Mouse (Mus musculus) hindbrain, embryonic 14.5 days (tissue): ENCODE results near the gene Surf6. TPM values are rescaled to one million over a fixed set of nuclear protein-coding genes. Genes with fewer than 3 reads are reported as not detected.
A peak's percentile ranks its signal among the peaks of the same experiment; 100 is the strongest.

Source experiments
- ATAC-seq: fragments of 200-750 bp; cut with Nextera tagmentation; 2 replicates; pipeline ENCODE4 v1.8.0; 2017; ENCODE audit warnings: moderate number of reproducible peaks, mild to moderate bottlenecking, moderate TSS enrichment, moderate library complexity; ENCODE audit not compliant: low FRiP score
- DNase-seq: peaks from one replicate; pipeline ENCODE4 v3.0.0-alpha.2; 2015; ENCODE audit warnings: low spot score
- H3K27ac ChIP-seq: fragments of 300-500 bp; sonication (generic); 2 replicates; pipeline ENCODE4 v1.5.1; 2014; ENCODE audit warnings: mild to moderate bottlenecking, moderate library complexity
- H3K27me3 ChIP-seq: fragments of 300-500 bp; sonication (generic); 2 replicates; pipeline ENCODE4 v1.6.1; 2014; ENCODE audit warnings: mild to moderate bottlenecking, low read length, mixed read lengths; ENCODE audit not compliant: control insufficient read depth, insufficient read depth
- H3K36me3 ChIP-seq: fragments of 300-500 bp; sonication (generic); replicated peaks from 2 replicates; pipeline ENCODE4 v1.6.1; 2014; ENCODE audit not compliant: control insufficient read depth, insufficient read depth
- H3K4me1 ChIP-seq: fragments of 300-500 bp; sonication (generic); replicated peaks from 2 replicates; pipeline ENCODE4 v1.6.1; 2014; ENCODE audit warnings: antibody characterized with exemption, low read length, mixed read lengths; ENCODE audit not compliant: control insufficient read depth, insufficient read depth
- H3K4me2 ChIP-seq: fragments of 300-500 bp; sonication (generic); replicated peaks from 2 replicates; pipeline ENCODE4 v1.6.1; 2014; ENCODE audit warnings: mild to moderate bottlenecking, moderate library complexity
- H3K4me3 ChIP-seq: fragments of 300-500 bp; sonication (generic); replicated peaks from 2 replicates; pipeline ENCODE4 v1.5.1; 2014; ENCODE audit warnings: mild to moderate bottlenecking, low read length
- H3K9ac ChIP-seq: fragments of 300-500 bp; sonication (generic); 2 replicates; pipeline ENCODE4 v1.6.1; 2014
- H3K9me3 ChIP-seq: fragments of 300-500 bp; sonication (generic); 2 replicates; pipeline ENCODE4 v1.6.1; 2016; ENCODE audit warnings: low read length; ENCODE audit not compliant: control insufficient read depth
- WGBS: fragments of 180-500 bp; shearing (Covaris S2); extraction: QIAGEN DNeasy Blood & Tissue Kit; methylation state at CpG from one replicate; pipeline ENCODE4 v1.1.7; 2014; 5-methylcytosine and 5-hydroxymethylcytosine counted together
- polyA plus RNA-seq: library from polyadenylated mRNA; unstranded; fragments of >200 nt; fragmentation: Nextera tagmentation; extraction: Ambion mirVana; gene quantifications from 2 replicates; pipeline ENCODE4 v1.2.1, GENCODE M21; 2014

Gene Surf6
- polyA plus RNA-seq, result 15.1 and 15.9 TPM in 2 replicates

- H3K27me3 ChIP-seq, result no peaks in the 10 kb centered on the region
- H3K4me2 ChIP-seq, result peak within 1 kb of the TSS; percentile 64
- H3K9me3 ChIP-seq, result no peaks in the 10 kb centered on the region
- H3K27ac ChIP-seq, result peak within 1 kb of the TSS; percentile 92
- ATAC-seq (peak; percentile 96), DNase-seq (peak; percentile 94)
- WGBS, result under 1% methylated on average over 41 of the region's 41 CpGs
- peaks cover 19% of the 10 kb centered on the region for H3K4me1 ChIP-seq
- peak within 1 kb of the TSS; percentile 64 for H3K4me3 ChIP-seq
- H3K9ac ChIP-seq, result peak within 1 kb of the TSS; percentile 77
- H3K36me3 ChIP-seq, result peaks cover 60% of the 10 kb centered on the region
Measured at GRCm38 (mm10) chr2:26902467-26903220, at the start of gene Surf6. Surf6 (minus strand) TSS chr2:26902879.

- Histone ChIP-seq H3K4me3 (no peak overlapping the region), H3K27ac (no peak overlapping the region), H3K9ac (no peak overlapping the region), H3K36me3 (peaks cover 70% of the 10 kb centered on the region), H3K4me1 (no peaks in the 10 kb centered on the region), H3K9me3 (no peaks in the 10 kb centered on the region), H3K4me2 (no peak overlapping the region), H3K27me3 (no peaks in the 10 kb centered on the region)
- DNase-seq, result no peak
- ATAC-seq, result no peak
- 96% methylated on average over 4 of the region's 4 CpGs for whole genome bisulfite sequencing
Measured at GRCm38 (mm10) chr2:26952193-26952592, 49.5 kb upstream of the Surf6 start.

GRCm38 (mm10) chr2:26951346-26951905 lies 48.7 kb upstream of the Surf6 start:
- H3K4me2 ChIP-seq, result no peak overlapping the region
- H3K36me3 ChIP-seq, result peaks cover 63% of the 10 kb centered on the region
- no peaks in the 10 kb centered on the region for H3K9me3 ChIP-seq
- H3K27me3 ChIP-seq, result no peaks in the 10 kb centered on the region
- no peaks in the 10 kb centered on the region for H3K4me1 ChIP-seq
- WGBS, result 87% methylated on average over 8 of the region's 8 CpGs
- H3K9ac ChIP-seq, result no peak overlapping the region
- no peak overlapping the region for H3K27ac ChIP-seq
- ATAC-seq, result no peak
- DNase-seq, result no peak
- no peak overlapping the region for H3K4me3 ChIP-seq

DNA sequence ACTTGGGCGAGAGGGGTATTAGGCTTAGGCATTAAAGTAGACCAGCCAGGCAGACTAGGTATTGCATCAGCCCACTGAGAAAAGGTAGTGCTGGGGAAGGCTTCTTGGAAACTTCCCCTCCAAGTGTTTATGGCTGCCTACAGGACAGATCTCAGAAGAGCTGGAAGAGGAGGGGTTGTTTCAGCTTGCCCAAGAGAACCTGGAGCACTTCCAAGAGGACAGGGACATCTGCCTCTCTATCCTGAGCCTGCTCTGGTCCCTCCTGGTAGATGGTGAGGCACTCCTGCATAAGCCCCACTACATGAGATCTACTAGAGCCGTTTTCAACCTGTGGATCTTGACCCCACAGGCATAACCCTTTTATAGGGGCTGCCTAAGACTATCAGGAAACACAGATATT lies 47.7 kb upstream of the Surf6 start:
- H3K27ac ChIP-seq, result no peak overlapping the region
- no peaks in the 10 kb centered on the region for H3K9me3 ChIP-seq
- 91% methylated on average over 2 of the region's 2 CpGs for WGBS
- H3K4me1 ChIP-seq, result no peaks in the 10 kb centered on the region
- ATAC-seq (no peak), DNase-seq (no peak)
- peaks cover 52% of the 10 kb centered on the region for H3K36me3 ChIP-seq
- no peaks in the 10 kb centered on the region for H3K27me3 ChIP-seq
- H3K4me3 ChIP-seq, result no peak overlapping the region
- H3K4me2 ChIP-seq, result no peak overlapping the region
- H3K9ac ChIP-seq, result no peak overlapping the region

- ATAC-seq, result no peak
- H3K4me2 ChIP-seq, result no peak overlapping the region
- 83% methylated on average over 3 of the region's 3 CpGs for WGBS
- H3K4me3 ChIP-seq, result no peak overlapping the region
- DNase-seq, result no peak
- no peaks in the 10 kb centered on the region for H3K4me1 ChIP-seq
- H3K27ac ChIP-seq, result no peak overlapping the region
- H3K36me3 ChIP-seq, result peaks cover 9% of the 10 kb centered on the region; the same call in 1 of the 2 replicates
- no peak overlapping the region for H3K9ac ChIP-seq
- H3K27me3 ChIP-seq, result no peaks in the 10 kb centered on the region
- H3K9me3 ChIP-seq, result no peaks in the 10 kb centered on the region
Measured at GRCm38 (mm10) chr2:26943253-26943652, 40.6 kb upstream of the Surf6 start.

GRCm38 (mm10) chr2:26941539-26941938 lies 38.9 kb upstream of the Surf6 start:
- no peaks in the 10 kb centered on the region for H3K27me3 ChIP-seq
- no peak for ATAC-seq
- no peaks in the 10 kb centered on the region for H3K36me3 ChIP-seq
- no peak for DNase-seq
- H3K4me1 ChIP-seq, result no peaks in the 10 kb centered on the region
- no peaks in the 10 kb centered on the region for H3K9me3 ChIP-seq
- no peak overlapping the region for H3K9ac ChIP-seq
- no peak overlapping the region for H3K27ac ChIP-seq
- no peak overlapping the region for H3K4me3 ChIP-seq
- no peak overlapping the region for H3K4me2 ChIP-seq
- 52% methylated on average over 5 of the region's 5 CpGs for WGBS

- H3K4me2 ChIP-seq, result no peak overlapping the region
- ATAC-seq, result no peak
- WGBS, result 80% methylated on average over 1 of the region's 1 CpGs
Measured at GRCm38 (mm10) chr2:26936425-26936824, 33.7 kb upstream of the Surf6 start.

GRCm38 (mm10) chr2:26935286-26935685 lies 32.6 kb upstream of the Surf6 start:
- 94% methylated on average over 2 of the region's 2 CpGs for WGBS
- H3K9ac ChIP-seq, result no peak overlapping the region
- H3K27me3 ChIP-seq, result no peaks in the 10 kb centered on the region
- H3K4me1 ChIP-seq, result peaks cover 17% of the 10 kb centered on the region
- no peaks in the 10 kb centered on the region for H3K9me3 ChIP-seq
- H3K36me3 ChIP-seq, result 0 out of 2 replicates have a peak, but pooled peaks cover 12% of the 10 kb centered on the region
- H3K27ac ChIP-seq, result no peak overlapping the region
- no peak for ATAC-seq
- H3K4me2 ChIP-seq, result no peak overlapping the region
- no peak overlapping the region for H3K4me3 ChIP-seq
- DNase-seq, result no peak

More at GRCm38 (mm10) chr2:26936425-26936824, 33.7 kb upstream of the Surf6 start:
- Histone ChIP-seq H3K9me3 (no peaks in the 10 kb centered on the region), H3K27ac (no peak overlapping the region), H3K4me3 (no peak overlapping the region), H3K4me1 (peaks cover 13% of the 10 kb centered on the region), H3K27me3 (no peaks in the 10 kb centered on the region), H3K36me3 (0 out of 2 replicates have a peak, but pooled peaks cover 1% of the 10 kb centered on the region), H3K9ac (no peak overlapping the region)
- DNase-seq, result no peak

GRCm38 (mm10) chr2:26933304-26934055 lies 30.8 kb upstream of the Surf6 start, which contains the start of the genes Surf4 and Stkld1:
Surf4 (minus strand) TSS chr2:26933928.
Stkld1 (plus strand) TSS chr2:26934047.
- ATAC-seq, result peak; percentile 96
- DNase-seq, result peak; percentile 88
- peak within 1 kb of the TSS; percentile 71 for H3K4me3 ChIP-seq
- H3K4me1 ChIP-seq, result peaks cover 17% of the 10 kb centered on the region
- no peaks in the 10 kb centered on the region for H3K9me3 ChIP-seq
- no peaks in the 10 kb centered on the region for H3K27me3 ChIP-seq
- peak within 1 kb of the TSS; percentile 89 for H3K9ac ChIP-seq
- H3K36me3 ChIP-seq, result 0 out of 2 replicates have a peak, but pooled peaks cover 25% of the 10 kb centered on the region
- 1% methylated on average over 62 of the region's 70 CpGs for WGBS
- H3K4me2 ChIP-seq, result peak within 1 kb of the TSS; percentile 94
- peak within 1 kb of the TSS; percentile 73 for H3K27ac ChIP-seq
